Mouse (Mus musculus) intestine, embryonic 14.5 days (tissue): ENCODE data around the gene Ap3b2. TPM values are rescaled to one million over a fixed set of nuclear protein-coding genes. Genes with fewer than 3 reads are reported as not detected.

ENCODE experiments used
- ATAC-seq: fragments of 200-750 bp; cut with Nextera tagmentation; replicated peaks from 2 replicates; pipeline ENCODE4 v1.8.0; 2017; ENCODE audit warnings: low read depth, moderate number of reproducible peaks, moderate TSS enrichment, moderate library complexity; ENCODE audit not compliant: low FRiP score, low TSS enrichment
- DNase-seq: peaks from one replicate; pipeline ENCODE4 v3.0.0-alpha.2; 2018; ENCODE audit warnings: low spot score
- H3K27ac ChIP-seq: fragments of 300-500 bp; sonication (generic); 2 replicates; pipeline ENCODE4 v1.5.1; 2014; ENCODE audit warnings: low read depth, mild to moderate bottlenecking, control low read depth
- H3K27me3 ChIP-seq: fragments of 300-500 bp; sonication (generic); replicated peaks from 2 replicates; pipeline ENCODE4 v1.6.1; 2014; ENCODE audit warnings: low read length, control low read depth; ENCODE audit not compliant: control insufficient read depth, insufficient read depth
- H3K36me3 ChIP-seq: fragments of 300-500 bp; sonication (generic); 2 replicates; pipeline ENCODE4 v1.6.1; 2014; ENCODE audit warnings: low read length, control low read depth; ENCODE audit not compliant: control insufficient read depth, insufficient read depth
- H3K4me1 ChIP-seq: fragments of 300-500 bp; sonication (generic); replicated peaks from 2 replicates; pipeline ENCODE4 v1.6.1; 2014; ENCODE audit warnings: low read length, control low read depth, mixed read lengths; ENCODE audit not compliant: control insufficient read depth, insufficient read depth
- H3K4me2 ChIP-seq: fragments of 300-500 bp; sonication (generic); 2 replicates; pipeline ENCODE4 v1.6.1; 2014; ENCODE audit warnings: low read length
- H3K4me3 ChIP-seq: fragments of 300-500 bp; sonication (generic); 2 replicates; pipeline ENCODE4 v1.5.1; 2014; ENCODE audit warnings: low read depth, low read length, control low read depth, mixed read lengths
- H3K9ac ChIP-seq: fragments of 300-500 bp; sonication (generic); 2 replicates; pipeline ENCODE4 v1.6.1; 2014; ENCODE audit warnings: mild to moderate bottlenecking, low read length
- H3K9me3 ChIP-seq: fragments of 300-500 bp; sonication (generic); 2 replicates; pipeline ENCODE4 v1.6.1; 2016; ENCODE audit warnings: low read length, control low read depth; ENCODE audit not compliant: control insufficient read depth
- WGBS: fragments of 180-500 bp; shearing (Covaris S2); extraction: QIAGEN DNeasy Blood & Tissue Kit; methylation state at CpG from one replicate; pipeline ENCODE4 v1.1.7; 2014; 5-methylcytosine and 5-hydroxymethylcytosine counted together
- polyA plus RNA-seq: library from polyadenylated mRNA; unstranded; fragments of >200 nt; fragmentation: Nextera tagmentation; extraction: Ambion mirVana; gene quantifications from 2 replicates; pipeline ENCODE4 v1.2.1, GENCODE M21; 2014

Ap3b2 gene
- polyA plus RNA-seq, 1 experiment from 2014 or later: 7.4 TPM

DNA sequence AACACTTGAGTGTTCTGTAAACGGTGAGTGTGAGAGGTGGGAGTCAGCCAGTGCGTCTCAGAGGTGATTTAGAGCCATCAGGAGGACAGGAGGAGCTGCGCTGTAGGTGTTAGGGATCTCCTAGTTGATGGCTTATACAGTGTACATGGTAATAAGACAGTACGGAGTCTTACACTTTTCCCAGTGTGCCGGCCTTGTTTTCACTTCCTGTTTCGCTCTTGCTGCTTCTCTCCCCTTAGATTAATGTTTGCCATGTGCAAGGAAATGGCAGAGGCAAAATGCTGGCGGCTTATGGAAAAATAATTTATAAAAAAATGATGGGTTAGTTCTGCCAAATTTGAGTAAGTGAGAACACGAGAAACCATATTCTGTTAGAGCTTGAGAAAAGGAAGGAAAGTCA is 35.2 kb upstream of the Ap3b2 start:
- 0 out of 2 replicates have a peak, but pooled peaks cover 1% of the 10 kb centered on the region for H3K9me3 ChIP-seq
- H3K4me2 ChIP-seq: no peak overlapping the region
- DNase-seq: no peak
- H3K4me1 ChIP-seq: peaks cover 11% of the 10 kb centered on the region
- peaks cover 69% of the 10 kb centered on the region for H3K36me3 ChIP-seq
- H3K4me3 ChIP-seq: no peak overlapping the region
- 85% methylated on average over 8 of the region's 8 CpGs for WGBS
- no peak overlapping the region for H3K27ac ChIP-seq
- no peak overlapping the region for H3K9ac ChIP-seq
- ATAC-seq: no peak
- no peaks in the 10 kb centered on the region for H3K27me3 ChIP-seq

DNA sequence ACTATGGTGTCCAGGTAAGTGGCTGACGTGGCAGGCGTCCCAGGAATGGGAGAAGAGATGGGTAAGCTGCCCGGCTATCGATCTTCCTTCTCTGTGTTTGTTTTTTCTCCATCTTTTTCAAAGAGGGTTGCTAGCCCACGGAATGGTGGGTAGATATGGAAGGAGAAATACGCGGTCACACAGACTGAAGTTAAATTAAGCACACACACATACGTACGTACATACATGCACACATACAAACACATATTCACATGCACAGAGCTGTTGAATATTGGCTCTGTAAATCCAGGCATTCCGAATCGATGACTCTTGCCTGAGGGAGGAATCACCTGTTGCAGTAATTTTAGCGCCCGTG is 29.9 kb upstream of the Ap3b2 start:
- ATAC-seq: no peak; the same call in none of the 2 replicates
- 6% methylated on average over 13 of the region's 13 CpGs for WGBS
- Histone ChIP-seq H3K9me3 (no peaks in the 10 kb centered on the region), H3K36me3 (peaks cover 18% of the 10 kb centered on the region), H3K4me1 (peaks cover 16% of the 10 kb centered on the region), H3K4me2 (peak overlapping the region; percentile 59), H3K9ac (peak overlapping the region; percentile 73), H3K27ac (peak overlapping the region; percentile 94), H3K27me3 (no peaks in the 10 kb centered on the region), H3K4me3 (peak overlapping the region; percentile 98)
- DNase-seq: no peak

DNA sequence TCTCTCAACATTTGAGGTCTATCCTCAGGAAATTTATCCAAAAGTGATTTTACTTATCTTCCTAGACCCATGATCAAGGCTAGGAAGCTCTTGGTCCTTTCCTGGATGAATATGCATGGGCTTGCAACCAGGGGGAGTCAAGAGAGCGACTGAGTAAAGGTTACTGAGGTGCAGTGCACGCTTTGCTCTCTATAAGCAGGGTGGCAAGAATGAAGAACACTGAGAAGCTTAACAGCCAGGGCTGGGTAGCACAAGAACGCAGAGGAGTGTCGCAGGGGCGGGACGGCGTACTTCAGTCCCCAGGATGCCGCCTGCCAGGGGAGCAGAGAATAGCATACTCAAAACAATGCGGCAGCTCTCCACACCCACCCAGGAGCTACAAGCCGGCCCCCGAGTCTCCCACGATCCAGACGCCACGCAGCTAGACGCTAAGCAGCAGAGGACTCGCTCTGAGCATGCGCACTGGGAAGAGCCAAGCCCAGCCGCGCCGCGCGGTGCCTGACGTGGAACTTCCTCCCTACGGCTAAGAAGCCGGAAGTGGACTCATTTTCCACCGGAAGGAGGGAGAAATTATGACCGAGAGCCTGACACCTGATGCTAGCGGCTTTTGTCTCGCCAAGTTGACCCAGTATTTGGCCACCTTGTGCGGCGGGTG is 29.4 kb upstream of the Ap3b2 start:
- H3K27ac ChIP-seq: peak overlapping the region; percentile 94
- WGBS: under 1% methylated on average over 31 of the region's 31 CpGs
- H3K9me3 ChIP-seq: no peaks in the 10 kb centered on the region
- DNase-seq (peak; percentile 95), ATAC-seq (peak; percentile 96)
- H3K4me2 ChIP-seq: peak overlapping the region; percentile 59
- H3K9ac ChIP-seq: peak overlapping the region; percentile 73
- H3K27me3 ChIP-seq: no peaks in the 10 kb centered on the region
- peaks cover 16% of the 10 kb centered on the region for H3K4me1 ChIP-seq
- peaks cover 13% of the 10 kb centered on the region for H3K36me3 ChIP-seq
- peak overlapping the region; percentile 98 for H3K4me3 ChIP-seq

DNA sequence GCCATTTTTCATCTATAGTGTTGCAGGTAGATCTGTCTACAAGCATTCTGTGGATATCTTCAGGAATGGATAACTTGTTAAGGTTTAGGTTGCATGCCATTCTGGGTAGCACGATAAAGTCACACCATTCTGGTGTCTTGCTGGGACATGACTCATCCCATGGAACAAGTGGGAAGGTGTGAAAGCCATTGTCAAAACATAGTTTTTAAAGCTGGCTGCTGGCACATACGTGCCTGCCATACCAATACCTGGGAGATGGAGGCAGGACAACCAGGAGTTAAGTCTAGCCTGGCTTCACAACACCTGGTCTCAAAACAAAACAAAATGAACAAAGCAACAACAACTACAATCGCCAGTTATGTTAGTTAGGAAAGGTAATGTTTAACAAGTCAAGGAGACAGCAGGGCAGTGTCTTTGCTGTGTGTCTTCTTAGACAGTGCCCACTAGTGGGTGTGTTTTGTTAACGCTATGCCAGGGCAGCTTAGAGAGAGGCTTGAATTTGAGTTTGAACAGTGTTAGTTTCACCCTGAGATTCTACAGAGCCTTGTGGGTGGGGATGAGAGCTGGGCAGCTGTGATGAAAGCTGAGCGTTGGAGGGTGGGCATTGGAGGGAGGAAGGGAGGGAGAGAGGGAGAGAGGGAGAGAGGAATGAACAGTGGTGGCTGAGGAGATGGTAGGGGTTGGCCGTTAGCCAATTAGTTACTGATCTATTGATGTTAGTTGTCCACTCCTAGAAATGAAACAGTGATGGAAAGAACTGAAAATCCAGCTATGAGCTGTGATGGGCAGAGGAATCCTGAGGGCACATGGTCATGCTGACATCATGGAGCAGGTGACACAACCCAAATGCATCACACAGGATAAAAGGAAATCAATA is 22.7 kb upstream of the Ap3b2 start:
- Histone ChIP-seq H3K4me1 (no peaks in the 10 kb centered on the region), H3K27me3 (no peaks in the 10 kb centered on the region), H3K9me3 (no peaks in the 10 kb centered on the region), H3K4me3 (no peak overlapping the region), H3K27ac (no peak overlapping the region), H3K36me3 (no peaks in the 10 kb centered on the region), H3K9ac (no peak overlapping the region), H3K4me2 (no peak overlapping the region)
- DNase-seq: no peak
- no peak for ATAC-seq
- 66% methylated on average over 6 of the region's 6 CpGs for WGBS

DNA sequence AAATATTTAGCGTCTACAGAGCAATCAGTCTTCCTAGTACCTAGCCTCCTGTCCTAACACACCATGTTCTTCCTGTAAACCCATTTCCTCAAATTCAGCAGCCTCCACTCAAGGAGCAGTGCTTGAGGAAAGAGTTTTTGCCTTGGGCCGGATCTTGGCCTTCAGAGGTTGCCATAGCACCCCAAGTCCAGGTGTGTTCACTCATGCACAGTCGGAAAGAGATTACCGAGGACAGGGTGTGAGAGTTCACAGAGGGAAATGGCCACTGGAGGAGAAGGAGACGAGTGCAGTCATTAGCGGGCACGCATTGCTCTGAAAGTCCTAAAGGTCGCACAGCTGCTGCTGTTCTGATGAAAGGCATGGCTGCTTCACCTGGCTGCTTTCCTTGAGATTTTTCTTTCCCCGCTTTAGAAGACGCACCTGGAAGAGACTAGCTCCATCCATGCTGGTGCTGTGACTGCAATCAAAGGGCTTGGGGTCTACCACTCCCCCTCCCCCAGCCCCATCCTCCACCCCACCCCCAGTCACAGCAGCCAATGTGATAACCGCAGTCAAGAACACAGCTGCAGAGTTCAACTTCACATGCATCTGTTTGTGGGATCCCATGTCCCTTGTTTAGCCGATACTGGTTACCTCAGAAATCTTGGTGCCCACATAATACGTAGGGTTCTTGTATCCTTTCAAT is 21.3 kb upstream of the Ap3b2 start:
- H3K27ac ChIP-seq: no peak overlapping the region
- no peak overlapping the region for H3K4me2 ChIP-seq
- no peaks in the 10 kb centered on the region for H3K36me3 ChIP-seq
- no peak overlapping the region for H3K4me3 ChIP-seq
- no peaks in the 10 kb centered on the region for H3K9me3 ChIP-seq
- H3K27me3 ChIP-seq: no peaks in the 10 kb centered on the region
- WGBS: 44% methylated on average over 13 of the region's 13 CpGs
- no peak overlapping the region for H3K9ac ChIP-seq
- no peak for DNase-seq
- no peak for ATAC-seq
- H3K4me1 ChIP-seq: no peaks in the 10 kb centered on the region

DNA sequence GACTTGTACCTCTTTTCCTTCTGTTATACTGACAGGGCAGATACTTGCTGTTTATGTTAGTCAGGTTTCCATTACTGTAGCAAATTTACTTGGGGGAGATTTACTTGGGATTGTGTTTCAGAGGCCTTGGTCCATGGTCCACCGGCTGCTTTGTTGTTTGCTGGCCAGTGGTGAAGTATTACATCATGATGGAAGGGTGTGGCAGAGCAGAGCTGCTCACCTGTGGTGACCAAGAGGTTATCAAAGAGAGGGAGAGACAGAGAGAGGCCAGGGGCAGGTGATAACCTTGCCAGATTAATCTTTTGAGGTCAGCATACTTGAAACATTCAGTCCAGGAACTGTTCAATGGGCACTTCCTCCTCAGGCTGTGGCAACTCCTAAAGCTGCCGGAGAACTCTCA is 7.3 kb upstream of the Ap3b2 start:
- 64% methylated on average over 2 of the region's 2 CpGs for WGBS
- H3K36me3 ChIP-seq: no peaks in the 10 kb centered on the region
- H3K9ac ChIP-seq: no peak overlapping the region
- no peak for ATAC-seq
- no peak overlapping the region for H3K4me2 ChIP-seq
- no peak for DNase-seq
- H3K4me1 ChIP-seq: no peaks in the 10 kb centered on the region
- no peak overlapping the region for H3K27ac ChIP-seq
- no peaks in the 10 kb centered on the region for H3K27me3 ChIP-seq
- H3K9me3 ChIP-seq: no peaks in the 10 kb centered on the region
- H3K4me3 ChIP-seq: no peak overlapping the region

DNA sequence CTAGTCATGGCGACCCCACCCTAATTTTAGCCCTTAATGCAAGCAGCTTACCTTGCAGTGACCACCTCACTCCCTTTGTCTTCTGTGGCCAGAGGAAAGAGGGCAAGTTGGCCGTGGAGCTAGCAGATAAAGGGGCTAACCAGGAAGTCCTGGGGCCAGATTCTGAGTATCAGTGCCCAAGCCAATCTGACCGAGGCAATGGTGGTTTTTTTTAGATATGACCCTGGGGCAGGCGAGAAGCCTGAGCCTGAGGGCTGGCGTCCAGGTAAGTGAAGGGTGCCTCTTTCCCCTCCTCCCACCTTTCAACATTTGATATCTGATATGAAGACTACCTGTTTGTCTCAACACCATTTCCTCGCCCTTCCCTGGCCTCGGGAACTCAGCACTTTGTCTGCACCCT is 4.5 kb upstream of the Ap3b2 start, which contains the start of gene BC048679:
BC048679 (minus strand) TSS at position 101 of the 400 bp plus-strand sequence.
- Histone ChIP-seq H3K9ac (no peak within 1 kb of the TSS), H3K9me3 (no peaks in the 10 kb centered on the region), H3K27me3 (0 out of 2 replicates have a peak, but pooled peaks cover 7% of the 10 kb centered on the region), H3K27ac (no peak within 1 kb of the TSS), H3K4me2 (no peak within 1 kb of the TSS), H3K4me1 (0 out of 2 replicates have a peak, but pooled peaks cover 3% of the 10 kb centered on the region), H3K36me3 (no peaks in the 10 kb centered on the region), H3K4me3 (no peak within 1 kb of the TSS)
- DNase-seq (no peak), ATAC-seq (no peak)
- WGBS: 63% methylated on average over 7 of the region's 7 CpGs

DNA sequence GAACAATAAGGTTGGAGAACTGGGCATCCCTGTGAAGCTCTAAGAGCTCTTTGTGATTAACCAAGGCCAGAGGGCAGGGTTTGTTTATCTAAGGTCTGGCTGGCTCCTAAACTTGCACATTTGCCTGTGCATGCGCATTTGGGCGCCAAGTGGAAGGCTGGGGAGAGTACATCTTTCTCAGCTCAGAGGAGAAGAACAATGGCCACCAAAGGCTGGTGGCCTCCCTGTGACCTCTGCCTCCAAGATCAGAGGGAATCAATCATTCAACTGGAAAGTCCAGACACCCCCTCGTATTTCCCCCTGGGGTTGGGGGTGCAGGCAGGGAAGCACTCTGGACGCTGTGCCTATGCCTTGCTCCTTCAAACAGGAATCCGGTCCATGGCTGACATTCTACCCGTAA is 3.4 kb upstream of the Ap3b2 start:
- no peak overlapping the region for H3K9ac ChIP-seq
- 18% methylated on average over 6 of the region's 6 CpGs for WGBS

More for the DNA sequence above, 3.4 kb upstream of the Ap3b2 start:
- no peaks in the 10 kb centered on the region for H3K9me3 ChIP-seq
- no peak for DNase-seq
- no peak for ATAC-seq
- H3K4me3 ChIP-seq: no peak overlapping the region
- 0 out of 2 replicates have a peak, but pooled peaks cover 3% of the 10 kb centered on the region for H3K4me1 ChIP-seq
- 0 out of 2 replicates have a peak, but pooled peaks cover 14% of the 10 kb centered on the region for H3K27me3 ChIP-seq
- H3K36me3 ChIP-seq: no peaks in the 10 kb centered on the region
- no peak overlapping the region for H3K4me2 ChIP-seq
- H3K27ac ChIP-seq: no peak overlapping the region
